Mouse (Mus musculus) CH12.LX (cell line): ENCODE data around the gene F13a1.

ENCODE experiments used
- CTCF ChIP-seq, 2 experiments: IDR thresholded peaks in 1 of 2; conservative IDR thresholded peaks in 1 of 2; 2 replicates each; pipeline ENCODE4 v1.5.1; 2011 to 2012; ENCODE audit warnings: low read depth in 2 of 2, low read length in 2 of 2, improper control_type of control experiment in 1 of 2, inconsistent platforms in 1 of 2, mild to moderate bottlenecking in 1 of 2, moderate library complexity in 1 of 2
- EP300 ChIP-seq: IDR thresholded peaks from 2 replicates; pipeline ENCODE4 v1.6.1; 2011; ENCODE audit warnings: low read length, improper control_type of control experiment
- POLR2AphosphoS2 ChIP-seq: IDR thresholded peaks from 2 replicates; pipeline ENCODE4 v1.6.1; 2011; ENCODE audit warnings: low read depth, low read length, improper control_type of control experiment
- RAD21 ChIP-seq: IDR thresholded peaks from 2 replicates; pipeline ENCODE4 v1.6.1; 2011; ENCODE audit warnings: low read depth, mild to moderate bottlenecking, low read length, improper control_type of control experiment, moderate library complexity
- SMC3 ChIP-seq: IDR thresholded peaks from 2 replicates; pipeline ENCODE4 v1.6.1; 2011; ENCODE audit warnings: low read depth, low read length, improper control_type of control experiment
- ZMIZ1 ChIP-seq: IDR thresholded peaks from 2 replicates; pipeline ENCODE4 v1.6.1; 2012; ENCODE audit warnings: low read depth, mild to moderate bottlenecking, inconsistent platforms, low read length, improper control_type of control experiment

DNA sequence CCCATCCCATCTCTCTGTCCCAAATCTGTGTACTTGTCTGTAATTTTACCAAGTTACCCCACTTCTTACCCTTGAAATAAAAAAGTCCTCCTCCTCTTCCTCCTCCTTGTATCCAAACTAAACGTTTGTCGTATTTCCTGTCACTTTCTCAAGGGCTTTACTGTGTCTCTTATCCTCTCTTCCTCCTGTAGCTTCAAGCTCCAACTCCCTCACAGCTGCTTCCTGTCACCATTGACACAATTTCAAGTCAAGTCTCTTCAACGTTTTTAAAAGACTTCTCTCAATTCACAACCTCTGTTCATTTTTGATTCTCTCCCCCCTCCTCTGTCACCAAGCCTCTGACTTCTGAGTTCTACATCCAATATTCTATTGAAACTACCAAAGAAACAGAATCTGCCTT is at the start of gene F13a1:
- TF ChIP-seq RAD21 (no peak), CTCF (conservative IDR thresholded peaks at IDR 0.05 in 1 of 2, IDR thresholded peaks at IDR 0.05 in 1 of 2; ENCODE audit: low read depth in 2 of 2, low read length in 2 of 2) (no peak), ZMIZ1 (no peak), POLR2AphosphoS2 (no peak), SMC3 (no peak), EP300 (no peak)
